Mouse (Mus musculus): ENCODE data around the gene Idh1. TPM values are rescaled to one million over a fixed set of nuclear protein-coding genes. Genes with fewer than 3 reads are reported as not detected.

Idh1 gene
- polyA plus RNA-seq, 1 experiment from 2014 or later = 500 TPM

DNA sequence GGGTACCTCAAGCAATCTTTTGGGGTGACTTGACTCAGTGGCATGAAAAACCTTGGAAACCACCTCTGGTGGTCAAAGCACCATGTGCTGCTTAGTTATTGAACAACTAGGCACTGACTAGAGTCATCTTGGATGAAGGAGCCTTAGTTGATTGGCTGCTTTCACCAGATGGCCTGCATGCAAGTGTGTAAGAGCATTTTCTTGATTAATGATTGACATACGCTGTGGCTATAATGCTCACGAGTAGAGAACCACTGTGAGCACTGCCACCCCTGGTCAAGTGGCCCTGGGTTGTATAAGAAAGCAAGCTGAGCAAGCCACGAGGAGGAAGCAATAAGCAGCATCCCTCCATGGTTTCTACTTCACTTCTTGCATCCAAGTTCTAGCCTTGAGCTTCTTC lies 56.1 kb downstream of the Idh1 start:
- no peak overlapping the region for H3K27ac ChIP-seq
- H3K9ac ChIP-seq = no peak overlapping the region
- no peaks in the 10 kb centered on the region for H3K4me1 ChIP-seq (replicated peaks)
- H3K9me3 ChIP-seq = no peaks in the 10 kb centered on the region
- H3K4me3 ChIP-seq = no peak overlapping the region
- H3K27me3 ChIP-seq = no peaks in the 10 kb centered on the region
- H3K4me2 ChIP-seq = no peak overlapping the region
- ATAC-seq (ENCODE audit: low FRiP score) = no peak
- WGBS = 80% methylated on average over 3 of the region's 3 CpGs
- no peaks in the 10 kb centered on the region for H3K36me3 ChIP-seq

DNA sequence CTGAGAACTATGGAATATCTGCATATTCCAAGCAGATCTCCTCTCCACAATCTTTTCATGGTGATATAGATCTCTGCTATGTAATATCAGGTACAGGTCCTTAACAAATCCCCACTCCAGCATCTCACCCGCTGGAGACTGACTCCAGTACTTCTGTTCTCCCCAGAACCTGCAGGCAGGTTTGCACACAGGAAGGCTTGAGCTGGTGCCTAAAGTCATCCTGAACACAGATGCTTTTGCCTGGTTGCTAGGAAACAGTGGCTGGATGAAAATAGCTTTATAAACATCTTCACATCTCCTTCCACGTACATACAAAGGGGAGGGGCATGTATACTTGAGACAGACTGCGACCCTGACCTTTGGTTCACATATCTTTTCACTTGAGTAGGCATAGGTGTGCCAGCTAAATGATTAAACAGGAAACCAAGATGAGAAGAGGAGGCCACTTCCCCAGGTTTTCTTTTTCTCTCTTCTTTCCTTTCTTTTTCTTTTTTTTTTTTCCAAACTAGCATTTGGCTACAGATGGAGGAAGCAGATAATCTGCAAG lies 56.6 kb downstream of the Idh1 start:
- 82% methylated on average over 3 of the region's 3 CpGs for WGBS
- Histone ChIP-seq H3K9ac (no peak overlapping the region), H3K4me1 (replicated peaks) (no peaks in the 10 kb centered on the region), H3K4me2 (no peak overlapping the region), H3K36me3 (no peaks in the 10 kb centered on the region), H3K9me3 (no peaks in the 10 kb centered on the region), H3K27ac (no peak overlapping the region), H3K27me3 (no peaks in the 10 kb centered on the region), H3K4me3 (no peak overlapping the region)
- ATAC-seq (ENCODE audit: low FRiP score) = no peak

DNA sequence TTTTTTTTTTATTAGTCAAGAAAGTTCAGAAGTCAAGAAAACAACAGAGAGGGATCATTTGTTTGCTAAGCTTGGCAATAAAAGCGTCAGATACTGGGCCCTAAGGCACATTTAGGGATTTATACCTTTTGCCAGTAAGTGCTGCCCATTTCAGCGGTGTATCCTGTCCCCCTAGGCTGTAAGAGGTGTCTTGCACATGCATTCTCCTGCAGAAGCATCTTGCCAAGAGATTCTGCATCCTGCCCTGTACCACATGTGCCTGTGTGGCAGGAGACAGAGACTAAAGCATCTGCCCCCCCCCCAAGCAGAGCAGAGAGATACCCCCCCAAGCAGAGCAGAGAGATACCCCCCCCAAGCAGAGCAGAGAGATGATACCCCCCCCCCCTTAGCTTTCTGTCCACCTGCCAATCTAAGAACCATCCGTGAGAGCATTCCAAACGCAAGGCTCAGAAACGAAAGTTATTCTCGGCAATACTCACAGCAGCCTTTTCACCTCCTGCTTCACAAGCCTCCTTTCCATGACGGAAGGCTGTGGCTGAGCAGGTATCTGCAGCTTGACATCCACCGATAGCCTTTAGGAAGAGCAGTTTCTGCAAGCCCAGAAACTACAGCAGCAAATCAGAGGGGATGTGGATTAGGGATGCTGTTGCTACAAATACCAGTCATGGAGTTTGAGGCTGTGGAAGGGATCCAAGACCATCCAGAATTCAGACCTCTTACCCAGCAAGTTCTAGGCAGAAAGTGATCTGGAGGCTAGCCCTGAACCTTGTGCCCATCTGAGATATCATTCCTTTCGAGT lies 63.5 kb downstream of the Idh1 start, which contains the start of gene D630023F18Rik:
TSS of gene D630023F18Rik (minus strand) at position 641 of the 799 bp plus-strand sequence.
- H3K36me3 ChIP-seq = no peaks in the 10 kb centered on the region
- H3K4me2 ChIP-seq = peak within 1 kb of the TSS; percentile 50
- H3K4me1 ChIP-seq (replicated peaks) = no peaks in the 10 kb centered on the region
- ATAC-seq (ENCODE audit: low FRiP score) = no peak
- 31% methylated on average over 9 of the region's 9 CpGs for WGBS
- no peaks in the 10 kb centered on the region for H3K9me3 ChIP-seq
- no peak within 1 kb of the TSS for H3K27ac ChIP-seq
- no peaks in the 10 kb centered on the region for H3K27me3 ChIP-seq
- no peak within 1 kb of the TSS; the same call in 1 of the 2 replicates for H3K9ac ChIP-seq
- H3K4me3 ChIP-seq = peak within 1 kb of the TSS; percentile 26; the same call in 1 of the 2 replicates

DNA sequence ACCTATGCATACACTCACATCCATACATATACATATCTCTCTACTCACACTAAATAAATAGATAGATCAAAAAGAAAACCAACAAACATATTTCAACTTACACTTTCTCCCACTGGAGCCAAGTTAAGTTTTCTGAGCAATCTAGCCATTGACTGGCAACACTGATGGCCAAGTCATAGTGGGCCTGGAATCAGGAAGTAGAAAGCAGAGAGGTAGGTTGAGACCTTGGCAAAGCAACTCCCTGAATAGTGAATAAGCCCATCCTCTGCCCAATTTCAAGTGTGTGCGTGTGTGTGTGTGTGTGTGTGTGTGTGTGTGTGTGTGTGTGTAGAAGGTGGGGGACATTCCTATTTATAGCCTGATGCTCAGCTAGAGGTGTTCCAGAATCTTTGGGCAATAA lies 66.9 kb downstream of the Idh1 start, which contains the start of gene Gm28845:
TSS of gene Gm28845 (minus strand) at position 121 of the 400 bp plus-strand sequence.
- Histone ChIP-seq H3K4me2 (no peak within 1 kb of the TSS), H3K27me3 (no peaks in the 10 kb centered on the region), H3K9me3 (no peaks in the 10 kb centered on the region), H3K4me1 (replicated peaks) (no peaks in the 10 kb centered on the region), H3K9ac (no peak within 1 kb of the TSS), H3K36me3 (no peaks in the 10 kb centered on the region), H3K27ac (no peak within 1 kb of the TSS), H3K4me3 (no peak within 1 kb of the TSS)
- ATAC-seq (ENCODE audit: low FRiP score) = no peak
- WGBS = 78% methylated on average over 1 of the region's 1 CpGs

DNA sequence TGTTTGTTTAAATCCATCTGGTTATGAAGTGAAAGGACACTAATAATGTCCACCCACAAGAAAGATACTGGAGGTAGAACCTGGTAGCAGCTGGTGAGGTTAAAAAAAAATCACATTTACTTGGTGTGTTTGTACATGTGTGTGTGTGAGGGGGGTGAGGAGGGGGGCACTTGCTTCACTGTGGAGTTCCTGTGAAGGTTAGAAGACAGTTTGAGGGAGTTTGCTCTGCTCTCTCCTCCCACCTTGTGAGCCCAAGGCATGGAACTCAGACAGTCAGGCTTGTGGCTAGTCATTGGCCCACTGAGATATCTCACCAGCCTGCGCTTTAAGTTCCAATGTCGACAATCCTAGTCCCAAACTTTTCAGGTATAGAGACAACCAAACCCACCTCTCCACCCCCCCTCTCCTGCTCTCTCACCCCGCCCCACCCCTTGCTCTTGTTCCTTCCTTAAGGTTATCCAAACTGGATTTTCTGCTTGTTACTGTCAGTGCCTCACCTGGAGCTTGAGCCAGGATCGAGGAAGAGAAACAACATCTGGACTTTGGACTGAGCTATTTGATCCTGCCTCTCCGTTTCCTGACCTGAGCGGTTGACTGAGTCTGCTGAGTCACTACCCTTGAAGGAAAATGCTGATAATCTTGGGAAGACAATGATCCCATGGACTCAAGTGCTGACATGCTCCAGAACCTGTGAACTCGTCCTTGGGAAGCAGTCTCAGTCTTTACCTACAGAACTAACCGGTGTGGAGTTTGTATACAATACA lies 68.0 kb downstream of the Idh1 start:
- no peak for ATAC-seq (ENCODE audit: low FRiP score)
- Histone ChIP-seq H3K4me2 (no peak overlapping the region), H3K4me1 (replicated peaks) (no peaks in the 10 kb centered on the region), H3K27me3 (no peaks in the 10 kb centered on the region), H3K27ac (no peak overlapping the region), H3K9me3 (no peaks in the 10 kb centered on the region), H3K4me3 (no peak overlapping the region), H3K9ac (no peak overlapping the region), H3K36me3 (no peaks in the 10 kb centered on the region)
- WGBS = 85% methylated on average over 8 of the region's 8 CpGs

DNA sequence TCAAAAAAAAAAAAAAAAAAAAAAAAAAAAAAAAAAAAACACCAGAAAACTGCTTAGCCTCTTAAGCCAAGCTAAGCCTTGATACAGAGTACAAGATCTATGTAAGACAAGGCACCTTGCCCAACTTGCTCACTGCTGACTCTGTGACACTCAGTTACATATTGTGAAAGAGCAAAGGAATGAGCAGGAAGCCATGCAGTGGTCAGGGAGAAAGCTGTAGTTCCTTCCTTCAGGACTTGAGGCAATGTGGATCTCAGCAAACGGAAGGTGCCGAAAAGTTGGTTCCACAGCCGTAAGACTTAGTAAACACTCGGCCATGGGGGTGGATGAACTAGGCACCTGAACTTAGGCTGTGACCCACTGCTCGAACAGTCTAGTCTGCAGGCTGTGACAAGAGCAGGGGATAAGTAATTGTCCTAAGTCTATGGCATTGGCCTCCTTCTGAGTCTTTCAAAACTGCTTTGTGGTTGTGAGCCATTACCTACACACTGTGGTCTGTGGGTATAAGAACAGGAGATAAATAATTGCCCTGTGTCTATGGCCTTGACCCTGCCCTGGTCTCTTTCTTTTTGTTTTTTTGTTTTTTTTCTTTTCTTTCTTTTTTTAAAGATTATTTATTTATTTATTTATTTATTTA lies 72.6 kb downstream of the Idh1 start:
- 85% methylated on average over 5 of the region's 5 CpGs for WGBS
- H3K9ac ChIP-seq = no peak overlapping the region
- H3K4me3 ChIP-seq = no peak overlapping the region
- no peaks in the 10 kb centered on the region for H3K27me3 ChIP-seq
- no peaks in the 10 kb centered on the region for H3K36me3 ChIP-seq
- H3K9me3 ChIP-seq = no peaks in the 10 kb centered on the region
- H3K4me2 ChIP-seq = no peak overlapping the region
- no peak overlapping the region for H3K27ac ChIP-seq
- H3K4me1 ChIP-seq (replicated peaks) = peaks cover 8% of the 10 kb centered on the region
- ATAC-seq (ENCODE audit: low FRiP score) = no peak

DNA sequence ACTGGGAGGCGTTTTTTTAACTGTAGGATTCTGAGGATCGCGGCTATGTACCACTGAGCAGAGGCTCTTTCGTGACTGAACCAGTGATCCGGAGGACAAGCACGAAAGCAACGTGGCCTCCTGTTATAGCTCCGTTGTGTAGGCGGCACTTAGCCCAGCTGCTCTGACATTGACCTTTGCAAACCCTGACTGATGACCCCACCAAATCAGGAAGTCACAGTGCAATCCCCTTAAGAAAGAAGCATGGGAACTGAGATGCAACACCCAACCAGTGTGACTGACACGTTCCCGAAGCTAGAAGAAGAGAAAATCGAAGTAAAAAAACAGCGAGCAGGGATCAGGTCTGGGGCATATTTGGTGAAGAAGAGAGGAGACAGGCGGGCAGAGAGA lies 73.5 kb downstream of the Idh1 start:
- no peak overlapping the region; the same call in 1 of the 2 replicates for H3K27ac ChIP-seq
- H3K4me3 ChIP-seq = 0 out of 2 replicates have a peak overlapping the region, but pooled peaks have one; percentile 3
- peaks cover 8% of the 10 kb centered on the region for H3K4me1 ChIP-seq (replicated peaks)
- no peaks in the 10 kb centered on the region for H3K9me3 ChIP-seq
- ATAC-seq (ENCODE audit: low FRiP score) = no peak
- no peak overlapping the region for H3K9ac ChIP-seq
- WGBS = 51% methylated on average over 14 of the region's 14 CpGs
- peak overlapping the region; percentile 43 for H3K4me2 ChIP-seq
- no peaks in the 10 kb centered on the region for H3K27me3 ChIP-seq
- no peaks in the 10 kb centered on the region for H3K36me3 ChIP-seq

DNA sequence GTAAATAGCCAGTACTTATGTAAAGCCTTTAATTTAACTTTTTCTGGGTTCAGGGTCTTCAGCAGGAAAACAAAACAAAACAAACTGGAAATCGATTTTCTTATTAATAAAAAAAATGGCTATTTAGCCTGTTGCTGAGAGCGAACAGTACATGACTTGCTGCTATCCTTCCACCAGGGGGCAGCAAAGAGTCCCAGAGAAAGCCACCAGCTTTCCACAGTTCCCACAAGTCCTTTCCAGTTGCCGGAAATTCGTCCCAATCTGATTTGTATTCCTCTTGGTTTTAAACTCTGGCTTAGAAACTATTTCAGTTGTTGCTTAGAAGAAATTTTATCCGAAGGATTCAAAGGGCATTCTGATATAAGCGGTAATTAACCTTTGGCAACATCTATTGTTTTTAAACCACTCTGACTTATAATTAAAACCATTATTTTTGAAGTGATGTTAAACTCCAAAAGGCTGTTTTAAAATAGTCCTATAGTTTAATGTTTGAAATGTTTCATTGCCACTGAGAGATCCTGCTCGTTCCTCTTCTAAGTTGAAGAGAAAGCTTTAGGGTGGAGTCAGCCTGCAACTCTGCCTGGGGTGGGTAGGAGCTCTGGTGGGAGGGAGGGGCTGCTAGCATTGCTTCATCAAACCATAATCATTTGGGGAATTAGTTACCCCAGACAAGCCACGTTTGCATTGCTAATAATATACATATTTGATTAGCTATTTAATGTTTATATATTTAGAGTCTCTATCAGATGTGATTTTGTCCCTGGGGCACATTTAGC lies 74.1 kb downstream of the Idh1 start:
- Histone ChIP-seq H3K4me1 (replicated peaks) (peaks cover 8% of the 10 kb centered on the region), H3K9ac (no peak overlapping the region), H3K4me3 (0 out of 2 replicates have a peak overlapping the region, but pooled peaks have one; percentile 3), H3K4me2 (peak overlapping the region; percentile 43), H3K36me3 (no peaks in the 10 kb centered on the region), H3K9me3 (no peaks in the 10 kb centered on the region), H3K27me3 (no peaks in the 10 kb centered on the region), H3K27ac (no peak overlapping the region; the same call in 1 of the 2 replicates)
- peak; percentile 75; the same call in 1 of the 2 replicates for ATAC-seq (ENCODE audit: low FRiP score)
- 14% methylated on average over 8 of the region's 8 CpGs for WGBS

DNA sequence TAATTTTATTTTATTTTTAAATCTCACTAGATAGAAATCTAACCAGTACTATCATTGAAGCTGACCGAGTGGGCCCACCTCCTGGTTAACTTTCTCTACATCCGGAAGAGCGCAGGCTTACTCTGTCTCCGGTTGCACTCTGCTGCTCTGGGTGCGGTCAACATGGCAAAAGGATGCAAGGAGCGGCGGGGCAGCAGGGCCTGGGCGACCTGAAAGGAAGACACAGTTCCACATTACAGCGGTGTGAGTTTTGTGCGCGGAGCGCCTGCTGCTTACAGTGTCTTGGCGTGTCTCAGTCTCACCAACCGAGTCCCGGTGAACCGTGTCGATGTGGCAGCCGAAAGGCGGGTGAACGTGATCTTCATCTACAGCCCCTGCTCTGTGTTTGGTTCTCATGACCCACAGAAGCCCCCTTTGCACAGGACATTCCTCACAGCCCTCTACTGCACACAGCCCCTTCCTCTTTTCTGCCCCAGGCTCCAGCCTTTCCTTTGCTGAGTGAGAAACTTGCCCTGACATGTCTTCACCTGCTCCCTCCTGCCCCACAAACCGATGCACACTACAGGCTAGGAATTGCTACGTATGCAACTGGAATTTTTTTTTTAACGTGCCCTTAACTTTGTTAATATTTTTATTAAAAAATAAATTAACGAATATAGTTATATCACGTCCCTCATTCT lies 76.4 kb downstream of the Idh1 start:
- H3K4me1 ChIP-seq (replicated peaks) = peaks cover 8% of the 10 kb centered on the region
- H3K36me3 ChIP-seq = no peaks in the 10 kb centered on the region
- H3K4me2 ChIP-seq = no peak overlapping the region
- no peaks in the 10 kb centered on the region for H3K27me3 ChIP-seq
- H3K9me3 ChIP-seq = no peaks in the 10 kb centered on the region
- no peak for ATAC-seq (ENCODE audit: low FRiP score)
- 80% methylated on average over 25 of the region's 25 CpGs for WGBS
- no peak overlapping the region for H3K27ac ChIP-seq
- H3K4me3 ChIP-seq = no peak overlapping the region
- H3K9ac ChIP-seq = no peak overlapping the region

DNA sequence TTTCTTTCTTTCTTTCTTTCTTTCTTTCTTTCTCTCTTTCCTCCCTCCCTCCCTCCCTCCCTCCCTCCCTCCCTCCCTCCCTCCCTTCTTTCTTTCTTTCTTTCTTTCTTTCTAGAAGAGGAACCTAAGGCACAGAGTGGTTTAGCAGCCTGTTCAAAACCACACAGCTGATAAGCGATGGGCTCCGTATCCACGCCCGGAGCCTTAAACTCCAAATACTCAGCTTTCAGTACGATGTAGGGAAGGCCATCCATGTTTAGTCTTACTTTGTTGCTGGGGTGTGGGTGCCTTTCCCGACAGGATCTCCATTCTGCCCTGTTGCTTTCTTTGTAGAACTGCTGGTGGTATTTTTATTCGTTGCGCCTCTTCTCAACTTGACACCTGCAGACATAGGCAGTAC lies 77.1 kb downstream of the Idh1 start:
- no peaks in the 10 kb centered on the region for H3K27me3 ChIP-seq
- no peak for ATAC-seq (ENCODE audit: low FRiP score)
- H3K27ac ChIP-seq = no peak overlapping the region
- H3K4me2 ChIP-seq = no peak overlapping the region
- H3K9ac ChIP-seq = no peak overlapping the region
- H3K4me3 ChIP-seq = no peak overlapping the region
- H3K4me1 ChIP-seq (replicated peaks) = peaks cover 8% of the 10 kb centered on the region
- H3K9me3 ChIP-seq = no peaks in the 10 kb centered on the region
- H3K36me3 ChIP-seq = no peaks in the 10 kb centered on the region
- 90% methylated on average over 8 of the region's 8 CpGs for WGBS
